Mouse (Mus musculus): ENCODE data around the gene Scand1.

GRCm38 (mm10) chr2:156356031-156356430 is 43.5 kb upstream of the Scand1 start:
- TF ChIP-seq POLR2A (IDR thresholded peaks at IDR 0.05; ENCODE audit: low read depth, low read length) (no peak), CTCF (IDR thresholded peaks at IDR 0.05; ENCODE audit: borderline replicate concordance, insufficient read depth, low read length) (no peak)

Data from embryonic fibroblast, embryonic 13.5 days (primary cell).